Comparison of ENCODE assay signal across 8 mouse cellular contexts in genomic region chr6:108426789-108427188, GRCm38 (mm10).
A peak's percentile ranks its signal among the peaks of the same experiment; 100 is the strongest.
DNase-seq lines count a peak whose midpoint lies in the region; ATAC-seq and TF ChIP-seq lines count a peak whose summit lies in the region.

No protein-coding gene starts in this region.

- no peak overlapping the region for H3K4me3 ChIP-seq in intestine, postnatal 0 days (ENCODE audit: low read depth, low read length)
- no peak overlapping the region for H3K4me3 ChIP-seq in midbrain, embryonic 10.5 days

- peak; percentile 83 for TF ChIP-seq CTCF in intestine, postnatal 0 days (IDR thresholded peaks at IDR 0.05; ENCODE audit: low read depth)

- H3K36me3 ChIP-seq in intestine, postnatal 0 days (ENCODE audit: control insufficient read depth, insufficient read depth): no peaks in the 10 kb centered on the region
- H3K36me3 ChIP-seq in midbrain, embryonic 10.5 days: no peaks in the 10 kb centered on the region

- H3K27ac ChIP-seq in intestine, postnatal 0 days (ENCODE audit: low read depth, low read length): peak overlapping the region; percentile 23; the same call in 1 of the 2 replicates
- no peak overlapping the region for H3K27ac ChIP-seq in midbrain, embryonic 10.5 days (replicated peaks)

- peak overlapping the region; percentile 35 for H3K4me2 ChIP-seq in intestine, postnatal 0 days (replicated peaks; ENCODE audit: low read depth)

- no peaks in the 10 kb centered on the region for H3K9me3 ChIP-seq in intestine, postnatal 0 days (ENCODE audit: control insufficient read depth)
- H3K9me3 ChIP-seq in midbrain, embryonic 10.5 days (replicated peaks): no peaks in the 10 kb centered on the region

- H3K4me1 ChIP-seq in intestine, postnatal 0 days (replicated peaks; ENCODE audit: control insufficient read depth, insufficient read depth, low read length): peaks cover 6% of the 10 kb centered on the region; the same call in 1 of the 2 replicates
- peaks cover 13% of the 10 kb centered on the region for H3K4me1 ChIP-seq in midbrain, embryonic 10.5 days

- H3K27me3 ChIP-seq in intestine, postnatal 0 days (replicated peaks; ENCODE audit: control insufficient read depth, insufficient read depth, low read length): no peaks in the 10 kb centered on the region
- no peaks in the 10 kb centered on the region for H3K27me3 ChIP-seq in midbrain, embryonic 10.5 days (ENCODE audit: low read depth, poor library complexity, severe bottlenecking)

- peak; percentile 80 to 84 for DNase-seq in adrenal gland, adult 18-20 months (ENCODE audit: low spot score in 2 of 2)
- DNase-seq in embryo, embryonic 11.5 days (ENCODE audit: low read depth, low spot score): peak; percentile 51
- DNase-seq in left cerebral cortex, postnatal 36 days (ENCODE audit: low spot score in 2 of 2): peak; percentile 84 to 89
- DNase-seq in midbrain, embryonic 10.5 days (ENCODE audit: low spot score): peak; percentile 52
- peak; percentile 87 to 91 for DNase-seq in right cerebral cortex, postnatal 36 days (ENCODE audit: low spot score in 2 of 2)

- peak; percentile 91 for ATAC-seq in granulocyte monocyte progenitor cell, adult 5-6 weeks (replicated peaks; ENCODE audit: poor library complexity, severe bottlenecking)
- ATAC-seq in intestine, postnatal 0 days: peak; percentile 70
- ATAC-seq in erythroblast, adult 5-6 weeks (replicated peaks; ENCODE audit: low FRiP score, poor library complexity, severe bottlenecking): no peak

- no peak overlapping the region for H3K9ac ChIP-seq in intestine, postnatal 0 days (ENCODE audit: low read depth, low read length)

- intact Hi-C loops in left cerebral cortex, postnatal 36 days (cut with DNase I): loop anchor here (1.0 kb wide), 1 partner anchor 234 kb away; the partner anchor contains the start of gene Bhlhe40

- WGBS in intestine, postnatal 0 days: 7% methylated on average over 10 of the region's 10 CpGs
- WGBS in midbrain, embryonic 10.5 days: 21% methylated on average over 10 of the region's 10 CpGs
